Mouse (Mus musculus) forebrain, embryonic 16.5 days (tissue): Measurements from ENCODE around the gene Mark4. TPM values are rescaled to one million over a fixed set of nuclear protein-coding genes. Genes with fewer than 3 reads are reported as not detected.
A peak's percentile ranks its signal among the peaks of the same experiment; 100 is the strongest.

Experiments used
- ATAC-seq: fragments of 200-750 bp; cut with Nextera tagmentation; 2 replicates; pipeline ENCODE4 v1.8.0; 2017; ENCODE audit warnings: mild to moderate bottlenecking, moderate library complexity
- H3K27ac ChIP-seq: fragments of 300-500 bp; sonication (generic); 2 replicates; pipeline ENCODE4 v1.5.1; 2014; ENCODE audit warnings: low read length, control low read depth
- H3K27me3 ChIP-seq: fragments of 300-500 bp; sonication (generic); replicated peaks from 2 replicates; pipeline ENCODE4 v1.6.1; 2014; ENCODE audit warnings: low read length; ENCODE audit not compliant: control insufficient read depth, insufficient read depth
- H3K36me3 ChIP-seq: fragments of 300-500 bp; sonication (generic); 2 replicates; pipeline ENCODE4 v1.6.1; 2014; ENCODE audit not compliant: control insufficient read depth, insufficient read depth
- H3K4me1 ChIP-seq: fragments of 300-500 bp; sonication (generic); replicated peaks from 2 replicates; pipeline ENCODE4 v1.6.1; 2014; ENCODE audit warnings: low read length; ENCODE audit not compliant: control insufficient read depth, insufficient read depth
- H3K4me2 ChIP-seq: fragments of 300-500 bp; sonication (generic); 2 replicates; pipeline ENCODE4 v1.6.1; 2014; ENCODE audit warnings: mild to moderate bottlenecking, low read length, control low read depth
- H3K4me3 ChIP-seq: fragments of 300-500 bp; sonication (generic); replicated peaks from 2 replicates; pipeline ENCODE4 v1.5.1; 2014; ENCODE audit warnings: mild to moderate bottlenecking, low read length, control low read depth
- H3K9ac ChIP-seq: fragments of 300-500 bp; sonication (generic); replicated peaks from 2 replicates; pipeline ENCODE4 v1.6.1; 2014; ENCODE audit warnings: low read depth, low read length, control low read depth
- H3K9me3 ChIP-seq: fragments of 300-500 bp; sonication (generic); 2 replicates; pipeline ENCODE4 v1.6.1; 2016; ENCODE audit warnings: low read length; ENCODE audit not compliant: control insufficient read depth
- WGBS: fragments of 180-500 bp; shearing (Covaris S2); extraction: QIAGEN DNeasy Blood & Tissue Kit; methylation state at CpG from one replicate; pipeline ENCODE4 v1.1.7; 2014; 5-methylcytosine and 5-hydroxymethylcytosine counted together
- polyA plus RNA-seq: library from polyadenylated mRNA; unstranded; fragments of >200 nt; fragmentation: Nextera tagmentation; extraction: Ambion mirVana; gene quantifications from 2 replicates; pipeline ENCODE4 v1.2.1, GENCODE M21; 2015

Mark4 gene
- polyA plus RNA-seq, 1 experiment from 2014 or later = 17.5 TPM

GRCm38 (mm10) chr7:19411783-19412182, 46.8 kb downstream of the Mark4 start:
- no peaks in the 10 kb centered on the region for H3K36me3 ChIP-seq
- 72% methylated on average over 5 of the region's 5 CpGs for WGBS
- no peak overlapping the region for H3K4me2 ChIP-seq
- no peak overlapping the region for H3K27ac ChIP-seq
- no peak for ATAC-seq
- no peaks in the 10 kb centered on the region for H3K27me3 ChIP-seq
- H3K9ac ChIP-seq = no peak overlapping the region
- H3K9me3 ChIP-seq = no peaks in the 10 kb centered on the region
- no peak overlapping the region for H3K4me3 ChIP-seq
- no peaks in the 10 kb centered on the region for H3K4me1 ChIP-seq

DNA sequence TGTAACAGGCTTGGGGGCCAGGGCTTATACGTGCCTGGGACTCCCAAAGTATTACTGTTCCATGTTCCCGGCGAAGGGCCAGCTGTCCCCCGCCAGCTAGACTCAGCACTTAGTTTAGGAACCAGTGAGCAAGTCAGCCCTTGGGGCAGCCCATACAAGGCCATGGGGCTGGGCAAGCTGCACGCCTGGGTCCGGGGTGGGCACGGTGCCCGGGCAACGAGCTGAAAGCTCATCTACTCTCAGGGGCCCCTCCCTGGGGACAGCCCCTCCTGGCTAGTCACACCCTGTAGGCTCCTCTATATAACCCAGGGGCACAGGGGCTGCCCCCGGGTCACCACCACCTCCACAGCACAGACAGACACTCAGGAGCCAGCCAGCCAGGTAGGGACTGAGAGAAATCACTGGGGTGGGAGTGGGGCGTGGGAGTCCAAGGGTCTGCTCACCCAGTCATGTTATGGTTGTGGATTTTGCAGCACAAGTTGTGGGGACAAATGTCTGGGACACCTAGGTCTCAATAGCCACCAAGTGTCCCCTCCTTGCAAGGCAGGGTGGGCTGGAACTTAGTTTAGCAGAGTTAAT, 47.8 kb downstream of the Mark4 start:
- no peak for ATAC-seq
- Histone ChIP-seq H3K9ac (no peak overlapping the region), H3K27ac (no peak overlapping the region), H3K9me3 (no peaks in the 10 kb centered on the region), H3K4me1 (no peaks in the 10 kb centered on the region), H3K4me3 (no peak overlapping the region), H3K36me3 (no peaks in the 10 kb centered on the region), H3K27me3 (no peaks in the 10 kb centered on the region), H3K4me2 (no peak overlapping the region)
- WGBS = 76% methylated on average over 11 of the region's 11 CpGs

DNA sequence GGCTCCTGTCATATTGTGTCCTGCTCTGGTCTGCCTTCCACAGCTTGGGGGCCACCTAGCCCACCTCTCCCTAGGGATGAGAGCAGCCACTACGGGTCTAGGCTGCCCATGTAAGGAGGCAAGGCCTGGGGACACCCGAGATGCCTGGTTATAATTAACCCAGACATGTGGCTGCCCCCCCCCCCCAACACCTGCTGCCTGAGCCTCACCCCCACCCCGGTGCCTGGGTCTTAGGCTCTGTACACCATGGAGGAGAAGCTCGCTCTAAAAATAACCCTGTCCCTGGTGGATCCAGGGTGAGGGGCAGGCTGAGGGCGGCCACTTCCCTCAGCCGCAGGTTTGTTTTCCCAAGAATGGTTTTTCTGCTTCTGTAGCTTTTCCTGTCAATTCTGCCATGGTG, 48.9 kb downstream of the Mark4 start:
- WGBS = 67% methylated on average over 6 of the region's 6 CpGs
- Histone ChIP-seq H3K9ac (no peak overlapping the region), H3K4me1 (no peaks in the 10 kb centered on the region; the same call in 1 of the 2 replicates), H3K27ac (no peak overlapping the region), H3K4me3 (no peak overlapping the region), H3K4me2 (no peak overlapping the region), H3K27me3 (peaks cover 4% of the 10 kb centered on the region), H3K9me3 (no peaks in the 10 kb centered on the region), H3K36me3 (no peaks in the 10 kb centered on the region)
- no peak for ATAC-seq

DNA sequence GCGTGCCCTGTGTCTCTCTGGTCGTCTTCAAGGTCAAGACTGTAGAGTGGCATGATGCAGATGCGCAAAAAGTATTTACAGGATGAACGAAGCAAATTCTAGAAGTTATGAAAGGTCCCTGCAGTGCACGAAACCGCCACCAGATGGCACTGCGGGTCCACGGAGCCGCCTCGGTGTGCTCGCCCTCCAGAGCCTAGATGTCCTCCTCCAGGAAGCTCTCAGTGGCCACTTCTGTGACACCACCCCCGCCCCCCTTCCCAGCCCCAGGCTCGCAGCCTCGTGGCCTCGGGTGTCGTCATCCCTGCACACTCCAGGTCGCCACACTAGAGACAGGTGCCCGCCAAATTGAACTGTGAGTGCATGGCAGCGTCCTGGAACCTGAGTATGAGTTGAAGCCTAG, 53.2 kb downstream of the Mark4 start:
- Histone ChIP-seq H3K27ac (no peak overlapping the region), H3K27me3 (peaks cover 29% of the 10 kb centered on the region), H3K36me3 (no peaks in the 10 kb centered on the region), H3K4me1 (peaks cover 7% of the 10 kb centered on the region), H3K4me3 (0 out of 2 replicates have a peak overlapping the region, but pooled peaks have one; percentile 10), H3K4me2 (peak overlapping the region; percentile 28; the same call in 1 of the 2 replicates), H3K9ac (no peak overlapping the region), H3K9me3 (peaks cover 5% of the 10 kb centered on the region; the same call in 1 of the 2 replicates)
- WGBS = 3% methylated on average over 19 of the region's 19 CpGs
- ATAC-seq = peak; percentile 47

DNA sequence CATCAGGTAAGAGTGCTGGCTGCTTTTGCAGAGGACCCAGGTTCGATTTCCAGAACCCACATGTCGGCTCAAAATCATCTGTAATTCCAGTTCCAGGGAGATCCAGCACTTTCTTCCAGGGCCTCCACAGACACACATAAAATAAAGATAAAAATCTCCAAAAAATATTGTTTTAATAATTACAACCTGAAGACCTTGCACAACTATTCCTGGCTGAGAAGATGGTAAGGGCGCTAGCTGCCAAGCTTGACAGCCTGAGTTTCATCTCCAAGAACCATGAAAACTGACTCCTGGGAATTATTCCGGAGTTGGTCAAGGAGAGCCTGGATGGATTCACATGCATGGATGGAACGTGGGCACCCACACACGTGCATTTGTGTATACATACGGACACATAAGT, 54.1 kb downstream of the Mark4 start, which contains the start of gene Ckm:
Gene Ckm, plus strand, starts transcription at position 301 of the 400 bp plus-strand sequence.
- H3K9me3 ChIP-seq = peaks cover 5% of the 10 kb centered on the region; the same call in 1 of the 2 replicates
- no peak within 1 kb of the TSS for H3K27ac ChIP-seq
- peaks cover 11% of the 10 kb centered on the region for H3K4me1 ChIP-seq
- H3K27me3 ChIP-seq = peaks cover 29% of the 10 kb centered on the region
- no peaks in the 10 kb centered on the region for H3K36me3 ChIP-seq
- H3K4me3 ChIP-seq = peak within 1 kb of the TSS; percentile 52
- peak within 1 kb of the TSS; percentile 53 for H3K9ac ChIP-seq
- peak within 1 kb of the TSS; percentile 95 for H3K4me2 ChIP-seq
- no peak for ATAC-seq
- 49% methylated on average over 7 of the region's 7 CpGs for WGBS

- no peak for ATAC-seq
- Histone ChIP-seq H3K27ac (no peak within 1 kb of the TSS), H3K4me3 (peak within 1 kb of the TSS; percentile 52), H3K36me3 (no peaks in the 10 kb centered on the region), H3K4me1 (peaks cover 14% of the 10 kb centered on the region), H3K9ac (peak within 1 kb of the TSS; percentile 53), H3K4me2 (peak within 1 kb of the TSS; percentile 95), H3K27me3 (peaks cover 29% of the 10 kb centered on the region), H3K9me3 (peaks cover 5% of the 10 kb centered on the region; the same call in 1 of the 2 replicates)
- WGBS = 1% methylated on average over 61 of the region's 62 CpGs
Measured at GRCm38 (mm10) chr7:19403731-19404296, 54.8 kb downstream of the Mark4 start, which contains the start of gene Klc3. TSS of gene Klc3 (minus strand) at chr7:19404104.

GRCm38 (mm10) chr7:19402535-19403112, 56.0 kb downstream of the Mark4 start:
- Histone ChIP-seq H3K9ac (no peak overlapping the region), H3K27me3 (peaks cover 29% of the 10 kb centered on the region), H3K4me2 (no peak overlapping the region), H3K27ac (no peak overlapping the region), H3K4me1 (peaks cover 14% of the 10 kb centered on the region), H3K9me3 (peaks cover 5% of the 10 kb centered on the region; the same call in 1 of the 2 replicates), H3K36me3 (no peaks in the 10 kb centered on the region), H3K4me3 (no peak overlapping the region)
- ATAC-seq = no peak
- WGBS = 85% methylated on average over 9 of the region's 9 CpGs

DNA sequence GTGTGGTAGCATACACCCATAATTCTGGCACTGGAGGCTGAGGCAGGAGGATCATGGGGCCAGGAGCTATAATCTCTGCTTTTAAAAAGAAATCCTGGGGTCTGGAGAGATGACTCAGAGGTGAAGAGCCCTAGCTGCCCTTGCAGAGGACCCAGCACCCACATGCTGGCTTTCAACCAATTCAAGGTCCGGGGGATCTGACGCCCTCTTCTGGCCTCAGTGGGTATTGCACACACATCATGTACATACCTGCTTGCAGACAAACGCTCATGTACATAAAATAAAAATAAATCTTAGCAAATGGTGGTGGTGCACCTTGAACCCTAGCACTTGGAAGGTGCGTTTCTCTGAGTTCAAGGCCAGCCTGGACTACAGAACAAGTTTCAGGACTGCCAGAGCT, 57.7 kb downstream of the Mark4 start:
- Histone ChIP-seq H3K4me3 (no peak overlapping the region), H3K27me3 (peaks cover 29% of the 10 kb centered on the region), H3K4me1 (peaks cover 14% of the 10 kb centered on the region), H3K4me2 (no peak overlapping the region), H3K9ac (no peak overlapping the region), H3K27ac (no peak overlapping the region), H3K36me3 (no peaks in the 10 kb centered on the region), H3K9me3 (peaks cover 5% of the 10 kb centered on the region; the same call in 1 of the 2 replicates)
- WGBS = 88% methylated on average over 4 of the region's 4 CpGs
- no peak for ATAC-seq

DNA sequence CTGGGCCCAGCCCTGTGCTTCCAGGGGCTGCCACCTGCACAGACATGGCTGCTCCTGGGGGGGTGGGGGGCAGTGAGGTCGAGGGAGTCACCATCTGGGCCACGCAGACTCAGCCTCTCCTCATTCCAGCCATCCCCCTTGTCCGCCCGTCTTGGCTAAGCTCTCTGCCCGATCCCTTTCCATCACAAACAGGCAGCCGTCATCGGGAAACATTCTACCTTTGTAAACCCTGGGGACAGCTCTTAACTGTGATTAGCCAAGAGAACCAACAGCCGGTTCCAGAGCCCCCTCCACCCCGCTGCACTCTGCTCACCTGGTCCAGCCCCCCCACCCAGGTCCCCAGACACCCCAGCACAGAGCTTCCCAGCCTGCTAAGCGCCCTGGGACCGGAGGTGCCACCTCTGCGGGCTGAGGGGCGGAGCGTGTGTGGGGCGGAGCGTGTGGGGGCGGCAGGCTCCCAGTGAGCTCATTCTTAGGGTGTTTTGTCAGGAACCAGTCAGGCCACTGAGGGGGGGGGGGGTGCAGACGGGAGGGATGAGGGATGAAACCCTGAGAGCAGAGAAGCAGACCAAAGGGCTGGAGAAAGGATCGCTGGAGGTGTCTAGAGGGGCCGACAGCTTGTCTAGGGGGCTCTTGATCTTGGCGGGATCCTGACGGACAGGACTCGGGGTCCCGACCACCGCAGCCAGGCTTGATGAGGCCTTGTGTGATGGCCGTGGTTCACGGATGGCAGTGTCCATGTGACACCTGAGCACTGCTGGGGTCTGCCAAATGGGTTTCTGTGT, 58.9 kb downstream of the Mark4 start:
- WGBS = 3% methylated on average over 27 of the region's 27 CpGs
- Histone ChIP-seq H3K9me3 (peaks cover 5% of the 10 kb centered on the region; the same call in 1 of the 2 replicates), H3K27me3 (peaks cover 24% of the 10 kb centered on the region), H3K4me2 (peak overlapping the region; percentile 52), H3K27ac (no peak overlapping the region), H3K4me3 (peak overlapping the region; percentile 29), H3K9ac (peak overlapping the region; percentile 41; the same call in 1 of the 2 replicates), H3K36me3 (peaks cover 4% of the 10 kb centered on the region; the same call in 1 of the 2 replicates), H3K4me1 (peaks cover 14% of the 10 kb centered on the region)
- no peak for ATAC-seq
